Mouse (Mus musculus) mouse embryonic stem cell (cell line): ENCODE measurements at regions not wholly inside any gene's neighbourhood (a gene's known extent, or its start where the extent isn't known, plus 50 kb on each side); places are given as distances from the start of the nearest gene placed in this dataset.

ENCODE experiments used
- in situ Hi-C, 2 experiments: fragments of 300-500 bp; cut with MboI; formaldehyde crosslinking; loops; 1 replicate in 1 of 2; 3 replicates in 1 of 2; pipeline ENCODE4 v1.14.3; 2019 to 2020; ENCODE audit warnings: low sequenced_read_pairs in 2 of 2, low pct_unique_long_range_greater_than_20kb in 1 of 2, mixed read lengths in 1 of 2; ENCODE audit not compliant: unreplicated experiment in 1 of 2

- in situ Hi-C loops: loop anchor here in 1 of 2 experiments (25.0 kb wide), 1 partner anchor 395 kb away; no protein-coding TSS in a partner anchor
Observed at GRCm38 (mm10) chr12:118466837-118467236, 165.6 kb upstream of the Sp4 start.

GRCm38 (mm10) chr12:118457493-118458408 is 156.5 kb upstream of the Sp4 start:
- in situ Hi-C loops: loop anchor here (10.0 to 25.0 kb wide), 2 partner anchors 397 to 405 kb away; no protein-coding TSS in a partner anchor

GRCm38 (mm10) chr12:118455609-118456008 is 154.4 kb upstream of the Sp4 start:
- in situ Hi-C loops: loop anchor here (10.0 to 25.0 kb wide), 2 partner anchors 399 to 407 kb away; no protein-coding TSS in a partner anchor

- in situ Hi-C loops: no loop called here
Observed at GRCm38 (mm10) chr12:118439626-118440025, 138.4 kb upstream of the Sp4 start.

GRCm38 (mm10) chr12:118438882-118439281 is 137.6 kb upstream of the Sp4 start:
- in situ Hi-C loops: no loop called here

- in situ Hi-C loops: no loop called here
Observed at GRCm38 (mm10) chr12:118432703-118433102, 131.5 kb upstream of the Sp4 start.

DNA sequence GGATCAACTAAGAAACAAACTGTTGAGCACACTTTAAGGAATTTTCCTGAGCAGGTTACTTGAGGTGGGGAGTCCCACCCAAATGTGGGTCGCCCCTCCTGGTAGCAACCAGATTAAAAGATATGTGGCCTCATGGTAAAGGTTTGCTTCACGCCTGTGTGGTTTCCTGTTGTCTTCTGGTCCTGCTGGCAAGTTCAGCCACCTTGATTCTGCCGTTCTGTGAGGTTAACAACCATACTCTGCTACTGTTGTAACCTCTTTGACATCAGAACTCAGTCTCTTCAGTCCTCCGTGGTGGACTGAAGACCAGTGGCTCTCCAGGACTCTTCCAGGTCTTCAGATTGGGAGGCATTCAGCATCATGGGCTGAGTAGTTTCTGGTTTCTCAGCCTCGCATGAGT is 127.1 kb upstream of the Sp4 start:
- in situ Hi-C loops: no loop called here

- in situ Hi-C loops: no loop called here
Observed at GRCm38 (mm10) chr12:118415956-118416355, 114.7 kb upstream of the Sp4 start.

DNA sequence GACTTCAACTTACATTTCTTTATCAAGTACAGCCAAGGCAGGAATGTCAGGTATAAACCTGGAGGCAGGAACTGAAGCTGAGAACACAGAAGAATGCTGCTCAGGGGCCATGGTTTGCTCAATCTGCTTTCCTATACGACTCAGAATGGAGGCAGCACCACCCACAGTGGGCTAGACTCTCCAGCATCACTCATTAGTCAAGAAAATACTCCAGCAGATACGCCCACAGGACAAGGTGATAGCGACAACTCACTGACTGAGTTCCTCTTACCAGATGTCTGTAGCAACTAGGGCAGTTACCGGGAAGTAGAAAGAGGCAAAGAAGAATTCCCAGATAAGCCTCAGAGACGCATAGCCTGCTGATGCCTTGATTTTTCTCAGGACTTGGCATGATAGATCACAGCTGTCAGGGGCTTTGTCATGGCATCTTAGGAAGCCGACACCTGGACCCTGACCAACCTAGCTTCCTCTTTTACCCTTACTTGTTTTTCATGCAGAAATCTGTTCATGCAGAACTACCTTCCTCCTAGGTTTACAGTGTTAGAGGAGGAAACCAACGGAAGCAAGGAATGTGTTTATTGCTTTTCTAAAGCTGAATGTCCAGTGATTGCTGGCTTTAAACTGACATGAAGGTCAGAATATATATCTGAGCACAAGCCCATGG is 110.7 kb upstream of the Sp4 start:
- in situ Hi-C loops: no loop called here

GRCm38 (mm10) chr12:118410917-118411316 is 109.7 kb upstream of the Sp4 start:
- in situ Hi-C loops: no loop called here

DNA sequence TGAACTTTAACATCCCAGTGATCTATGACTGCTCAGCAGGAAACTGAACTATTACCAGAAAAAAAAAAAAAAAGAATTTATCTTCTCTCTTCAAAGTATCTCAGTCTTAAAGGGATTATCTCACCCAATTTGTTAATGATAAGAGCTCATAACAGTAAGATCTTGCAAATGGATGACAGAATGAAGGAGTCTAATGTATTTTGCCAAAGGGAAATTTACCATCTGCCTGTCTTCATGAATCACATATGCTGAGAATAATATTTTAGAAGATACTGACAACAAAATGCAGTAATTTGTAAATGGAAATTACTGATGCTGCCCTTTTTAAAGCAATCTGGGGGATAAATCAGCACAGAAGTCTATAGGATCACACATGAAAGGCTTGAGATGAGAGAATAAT is 103.9 kb upstream of the Sp4 start:
- in situ Hi-C loops: no loop called here

DNA sequence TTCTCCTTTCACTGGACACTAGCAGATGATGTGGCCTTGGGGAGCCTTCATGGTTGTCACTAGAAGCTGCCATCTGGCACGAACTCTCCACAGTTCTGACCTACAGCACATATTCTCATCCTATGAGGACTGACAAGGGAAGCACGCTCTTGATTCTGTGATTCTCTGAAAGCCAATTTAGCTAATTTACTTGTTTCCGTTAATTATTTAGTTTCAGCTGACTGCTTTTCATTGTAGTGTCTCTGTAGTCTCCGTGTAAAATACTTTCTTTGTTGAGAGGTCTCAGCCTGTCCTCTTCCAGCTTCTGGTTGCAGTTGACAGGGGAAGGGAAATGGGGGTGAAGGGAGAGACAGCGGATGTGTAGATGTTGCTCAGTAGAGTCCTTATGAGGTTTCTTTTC is 102.9 kb upstream of the Sp4 start:
- in situ Hi-C loops: no loop called here

DNA sequence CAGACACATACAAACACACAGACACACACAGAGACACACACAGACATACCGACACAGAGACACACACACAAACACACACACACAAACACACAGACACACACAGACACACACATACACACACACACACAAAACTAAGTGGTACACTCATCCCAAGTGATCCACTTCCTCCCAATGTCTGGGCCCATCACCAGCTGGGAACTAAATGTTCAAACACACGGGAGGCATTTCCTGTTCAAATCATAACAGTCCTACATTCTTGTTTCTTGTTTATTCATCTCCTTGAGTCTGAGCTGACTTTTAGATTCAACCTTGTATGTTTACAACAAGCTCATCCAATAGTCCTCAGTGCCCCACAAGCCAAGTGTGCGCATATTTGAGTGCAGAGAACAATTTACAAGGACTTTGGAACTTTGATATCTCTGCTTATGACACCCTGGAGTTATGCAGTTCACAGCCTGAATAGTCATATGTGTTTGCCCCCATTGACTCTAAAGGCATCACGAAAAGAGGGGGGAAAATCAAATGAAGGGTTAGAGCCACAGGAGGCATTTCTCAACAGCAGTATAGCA is 102.4 kb upstream of the Sp4 start:
- in situ Hi-C loops: no loop called here

- in situ Hi-C loops: no loop called here
Observed at GRCm38 (mm10) chr12:118401377-118401776, 100.1 kb upstream of the Sp4 start.

GRCm38 (mm10) chr12:118391654-118392053 is 90.4 kb upstream of the Sp4 start:
- in situ Hi-C loops: no loop called here

DNA sequence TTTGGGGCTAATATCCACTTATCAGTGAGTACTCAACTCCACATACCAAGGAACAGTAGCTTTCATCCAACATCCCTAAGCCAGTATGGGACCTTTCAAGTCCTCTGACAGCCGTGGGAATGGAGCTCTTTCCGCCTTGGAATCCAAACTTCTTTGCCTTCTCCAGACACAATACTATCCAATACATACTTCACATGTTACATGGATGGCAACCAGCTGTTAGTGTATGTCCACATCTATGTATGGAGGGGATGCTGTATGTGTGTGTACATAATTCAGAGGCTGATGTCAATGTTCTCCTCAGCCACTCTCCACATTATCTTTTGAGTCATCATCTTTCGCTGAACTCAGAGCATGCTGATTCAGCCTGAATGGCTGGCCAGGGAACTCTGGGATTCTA is 79.8 kb upstream of the Sp4 start:
- in situ Hi-C loops: no loop called here

DNA sequence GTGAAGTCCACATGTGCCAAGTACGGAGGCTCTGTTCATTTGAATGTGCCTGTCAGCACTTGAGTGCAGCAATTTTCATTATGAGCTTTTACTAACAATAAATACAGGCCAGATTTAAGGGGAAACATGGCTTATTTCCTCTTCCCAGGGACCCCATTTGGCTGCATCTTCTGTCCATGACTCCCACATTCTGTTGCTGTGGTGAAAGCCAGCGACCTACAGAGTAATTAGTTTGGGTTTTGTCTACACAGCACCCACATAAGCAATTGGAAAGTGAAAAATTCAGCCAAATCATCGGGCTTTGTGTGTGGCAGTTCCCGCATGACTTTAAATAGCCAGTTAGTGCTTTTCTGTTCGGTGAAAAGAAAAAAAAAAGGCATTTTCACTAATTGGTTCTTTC is 76.7 kb upstream of the Sp4 start:
- in situ Hi-C loops: no loop called here

GRCm38 (mm10) chr12:118376521-118377493 is 75.6 kb upstream of the Sp4 start:
- in situ Hi-C loops: no loop called here
